ENCODE assay signal across 7 mouse cellular contexts in genomic region chr10:43221659-43222058, GRCm38 (mm10). TPM values are rescaled to one million over a fixed set of nuclear protein-coding genes. Genes with fewer than 3 reads are reported as not detected.
DNase-seq lines count a peak whose midpoint lies in the region; ATAC-seq and TF ChIP-seq lines count a peak whose summit lies in the region.

No protein-coding gene starts in this region.

- peak; percentile 49 for ATAC-seq in neural tube, embryonic 11.5 days (ENCODE audit: insufficient read depth, low FRiP score, low TSS enrichment)
- ATAC-seq in forebrain, embryonic 14.5 days = peak; percentile 45
- peak; percentile 52 for ATAC-seq in kidney, postnatal 0 days (replicated peaks; ENCODE audit: low FRiP score, low read depth)
- peak; percentile 22 for ATAC-seq in megakaryocyte, adult 5-6 weeks (ENCODE audit: poor library complexity, severe bottlenecking)

- H3K9me3 ChIP-seq in neural tube, embryonic 11.5 days (ENCODE audit: control insufficient read depth, low read length) = no peaks in the 10 kb centered on the region
- no peaks in the 10 kb centered on the region for H3K9me3 ChIP-seq in forebrain, embryonic 14.5 days (replicated peaks; ENCODE audit: control insufficient read depth, low read length)
- no peaks in the 10 kb centered on the region for H3K9me3 ChIP-seq in kidney, postnatal 0 days (replicated peaks; ENCODE audit: low read length)

- peak overlapping the region; percentile 56; the same call in 1 of the 2 replicates for H3K27ac ChIP-seq in neural tube, embryonic 11.5 days (ENCODE audit: low read depth, low read length)
- H3K27ac ChIP-seq in forebrain, embryonic 14.5 days (ENCODE audit: low read depth, low read length) = peak overlapping the region; percentile 55; the same call in 1 of the 2 replicates
- H3K27ac ChIP-seq in kidney, postnatal 0 days = peak overlapping the region; percentile 95

- no peaks in the 10 kb centered on the region for H3K36me3 ChIP-seq in neural tube, embryonic 11.5 days (ENCODE audit: control insufficient read depth, insufficient read depth, low read length)
- no peaks in the 10 kb centered on the region for H3K36me3 ChIP-seq in forebrain, embryonic 14.5 days (ENCODE audit: control insufficient read depth, insufficient read depth, low read length)
- H3K36me3 ChIP-seq in kidney, postnatal 0 days (ENCODE audit: insufficient read depth, low read length) = no peaks in the 10 kb centered on the region

- TF ChIP-seq CTCF in kidney, postnatal 0 days (IDR thresholded peaks at IDR 0.05; ENCODE audit: low read depth) = no peak

- H3K27me3 ChIP-seq in neural tube, embryonic 11.5 days (ENCODE audit: control insufficient read depth, insufficient read depth, low read length) = no peaks in the 10 kb centered on the region
- no peaks in the 10 kb centered on the region for H3K27me3 ChIP-seq in forebrain, embryonic 14.5 days (replicated peaks; ENCODE audit: control insufficient read depth, insufficient read depth, low read length)
- no peaks in the 10 kb centered on the region for H3K27me3 ChIP-seq in kidney, postnatal 0 days (ENCODE audit: insufficient read depth, low read length)

- H3K4me1 ChIP-seq in neural tube, embryonic 11.5 days (ENCODE audit: control insufficient read depth, insufficient read depth, low read length) = no peaks in the 10 kb centered on the region
- peaks cover 10% of the 10 kb centered on the region; the same call in 1 of the 2 replicates for H3K4me1 ChIP-seq in forebrain, embryonic 14.5 days (ENCODE audit: control insufficient read depth, insufficient read depth, low read length)
- 0 out of 2 replicates have a peak, but pooled peaks cover 2% of the 10 kb centered on the region for H3K4me1 ChIP-seq in kidney, postnatal 0 days (replicated peaks; ENCODE audit: insufficient read depth, low read length)

- H3K4me2 ChIP-seq in neural tube, embryonic 11.5 days (ENCODE audit: low read depth) = peak overlapping the region; percentile 96
- peak overlapping the region; percentile 97 for H3K4me2 ChIP-seq in forebrain, embryonic 14.5 days (ENCODE audit: low read length)
- peak overlapping the region; percentile 96 for H3K4me2 ChIP-seq in kidney, postnatal 0 days (ENCODE audit: low read length)

- no peak for DNase-seq in neural tube, embryonic 11.5 days (ENCODE audit: low spot score)
- no peak for DNase-seq in neural tube, embryonic 10.5 days (ENCODE audit: extremely low spot score, low spot score)
- peak; percentile 9 for DNase-seq in c-Kit-negative CD71-positive TER-119-positive erythroid progenitor cells, embryonic 14.5 days (ENCODE audit: low read depth, low spot score)
- no peak for DNase-seq in forebrain, embryonic 14.5 days (ENCODE audit: low spot score)
- DNase-seq in kidney, postnatal 0 days (ENCODE audit: low spot score) = no peak
- DNase-seq in thymus, postnatal 14 days = peak; percentile 52

- WGBS in neural tube, embryonic 11.5 days = 0% methylated on average over 24 of the region's 25 CpGs
- WGBS in forebrain, embryonic 14.5 days = under 1% methylated on average over 25 of the region's 25 CpGs
- 0% methylated on average over 25 of the region's 25 CpGs for WGBS in kidney, postnatal 0 days

- H3K9ac ChIP-seq in neural tube, embryonic 11.5 days (ENCODE audit: low read length) = peak overlapping the region; percentile 92
- peak overlapping the region; percentile 99 for H3K9ac ChIP-seq in forebrain, embryonic 14.5 days (ENCODE audit: low read length)
- peak overlapping the region; percentile 76 for H3K9ac ChIP-seq in kidney, postnatal 0 days (ENCODE audit: low read depth, low read length)

- H3K4me3 ChIP-seq in neural tube, embryonic 11.5 days (ENCODE audit: low read depth, low read length) = peak overlapping the region; percentile 89
- H3K4me3 ChIP-seq in forebrain, embryonic 14.5 days (ENCODE audit: low read depth, low read length) = peak overlapping the region; percentile 90
- peak overlapping the region; percentile 92 for H3K4me3 ChIP-seq in kidney, postnatal 0 days (replicated peaks; ENCODE audit: low read depth, low read length)

RNA-seq across cellular contexts. Expression of gene Pdss2, which starts 0.4 kb away (rescaled TPM):
- polyA plus RNA-seq in neural tube, embryonic 11.5 days (2014; fragmentation: Nextera tagmentation; extraction: Ambion mirVana) = 12.9 and 14.0 TPM in 2 replicates
- polyA plus RNA-seq in forebrain, embryonic 14.5 days (2014; fragmentation: Nextera tagmentation; extraction: Ambion mirVana) = 13.3 and 13.9 TPM in 2 replicates
- 13.7 and 15.6 TPM in 2 replicates for polyA plus RNA-seq in kidney, postnatal 0 days (2015; fragmentation: Nextera tagmentation; extraction: Ambion mirVana)
- total RNA-seq in megakaryocyte, adult 5-6 weeks (2015) = 2.7 and 5.8 TPM in 2 replicates
- 10.1 and 11.4 TPM in 2 replicates for total RNA-seq in megakaryocyte, adult 5-6 weeks (2017)

RNA-seq across cellular contexts. Expression of gene 9030612E09Rik, which starts 47.2 kb away (rescaled TPM):
- polyA plus RNA-seq in neural tube, embryonic 11.5 days (2014; fragmentation: Nextera tagmentation; extraction: Ambion mirVana) = 1.3 and 1.9 TPM in 2 replicates
- 2.0 TPM in 2 replicates for polyA plus RNA-seq in forebrain, embryonic 14.5 days (2014; fragmentation: Nextera tagmentation; extraction: Ambion mirVana)
- polyA plus RNA-seq in kidney, postnatal 0 days (2015; fragmentation: Nextera tagmentation; extraction: Ambion mirVana) = 0.62 and 0.68 TPM in 2 replicates
- total RNA-seq in megakaryocyte, adult 5-6 weeks (2015) = not detected in 2 replicates
- not detected in 2 replicates for total RNA-seq in megakaryocyte, adult 5-6 weeks (2017)

RNA-seq across cellular contexts. Expression of gene Sobp, which starts 47.3 kb away (rescaled TPM):
- polyA plus RNA-seq in neural tube, embryonic 11.5 days (2014; fragmentation: Nextera tagmentation; extraction: Ambion mirVana) = 4.5 and 4.6 TPM in 2 replicates
- polyA plus RNA-seq in forebrain, embryonic 14.5 days (2014; fragmentation: Nextera tagmentation; extraction: Ambion mirVana) = 12.8 and 14.5 TPM in 2 replicates
- 0.91 and 1.2 TPM in 2 replicates for polyA plus RNA-seq in kidney, postnatal 0 days (2015; fragmentation: Nextera tagmentation; extraction: Ambion mirVana)
- total RNA-seq in megakaryocyte, adult 5-6 weeks (2015) = not detected in 2 replicates
- not detected in 2 replicates for total RNA-seq in megakaryocyte, adult 5-6 weeks (2017)

Comparison
In these comparisons a context has a peak if more than half of its experiments do, and no peak if none do; other contexts are left out.
1. DNase-seq: peak in c-Kit-negative CD71-positive TER-119-positive erythroid progenitor cells, embryonic 14.5 days (single experiment) and thymus, postnatal 14 days (single experiment); none in neural tube, embryonic 11.5 days (single experiment), neural tube, embryonic 10.5 days (single experiment), forebrain, embryonic 14.5 days (single experiment) and kidney, postnatal 0 days (single experiment).
2. Peak in every context shown above with its lines, with median percentiles within 50 percentile points of each other: ATAC-seq, H3K27ac ChIP-seq, H3K4me2 ChIP-seq, H3K4me3 ChIP-seq and H3K9ac ChIP-seq.